Mouse (Mus musculus) Patski (cell line): ENCODE data around the gene Tead1. TPM values are rescaled to one million over a fixed set of nuclear protein-coding genes. Genes with fewer than 3 reads are reported as not detected.

Experiments used
- ATAC-seq: fragments of 100-300 bp; one replicate; pipeline ENCODE4 v1.8.0; 2021
- CTCF ChIA-PET: fragments of 350-600 bp; sonication (Branson Sonifier 250); formaldehyde crosslinking; loops from one replicate; lab custom pipeline; 2022; ENCODE audit warnings: inconsistent platforms; lab: Charles Lee
- POLR2A ChIA-PET: fragments of 350-600 bp; sonication (Branson Sonifier 250); formaldehyde crosslinking; loops from one replicate; lab custom pipeline; 2022; ENCODE audit warnings: antibody characterized with exemption, inconsistent platforms; lab: Charles Lee
- DNase-seq: peaks from one replicate; pipeline ENCODE4 v3.0.0-alpha.2; 2011; ENCODE audit warnings: low read depth, low spot score
- H3K27me3 ChIP-seq: fragments of 371-371 bp; one replicate; pipeline ENCODE4 v1.5.1; 2021
- CTCF ChIP-seq: fragments of 100-300 bp; IDR thresholded peaks from one replicate; pipeline ENCODE4 v1.5.1; 2021
- in situ Hi-C: fragments of 300-500 bp; cut with MboI; formaldehyde crosslinking; loops from 3 replicates; pipeline ENCODE4 v1.11.1; 2018; ENCODE audit warnings: low pct_unique_long_range_greater_than_20kb, mixed read lengths
- polyA plus RNA-seq: library from polyadenylated mRNA; unstranded; gene quantifications from one replicate; pipeline ENCODE4 v1.2.3, GENCODE M21; 2021

Gene Tead1
- polyA plus RNA-seq = 56.4 TPM

DNA sequence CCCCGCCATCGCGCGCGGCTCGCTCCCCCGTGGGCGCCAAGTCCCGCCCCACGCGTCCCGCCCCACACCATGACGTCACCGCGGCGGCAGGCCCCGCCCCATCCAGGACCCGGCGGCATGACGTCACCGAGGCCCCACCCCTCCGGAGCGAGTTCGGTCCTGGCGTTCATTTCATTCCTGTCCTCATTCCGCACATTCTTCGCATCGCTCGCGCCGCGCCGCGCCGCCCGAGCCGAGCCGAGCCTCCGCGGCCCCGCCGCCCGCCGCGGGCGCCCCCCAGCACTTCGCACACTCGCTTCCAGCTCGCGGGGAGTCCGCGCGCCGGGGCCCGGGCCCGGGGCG, at the start of gene Tead1:
Gene Tead1, plus strand, starts transcription at position 148 of the 342 bp plus-strand sequence.
- in situ Hi-C loops = loop anchor here (5.0 kb wide), 1 partner anchor 212 kb away; no protein-coding TSS in a partner anchor
- CTCF ChIA-PET = interaction anchor here (1.0 to 1.4 kb wide), 2 partner anchors 76 to 211 kb away, joined by 3 read pairs; no protein-coding TSS in a partner anchor
- ATAC-seq = peak; percentile 75

DNA sequence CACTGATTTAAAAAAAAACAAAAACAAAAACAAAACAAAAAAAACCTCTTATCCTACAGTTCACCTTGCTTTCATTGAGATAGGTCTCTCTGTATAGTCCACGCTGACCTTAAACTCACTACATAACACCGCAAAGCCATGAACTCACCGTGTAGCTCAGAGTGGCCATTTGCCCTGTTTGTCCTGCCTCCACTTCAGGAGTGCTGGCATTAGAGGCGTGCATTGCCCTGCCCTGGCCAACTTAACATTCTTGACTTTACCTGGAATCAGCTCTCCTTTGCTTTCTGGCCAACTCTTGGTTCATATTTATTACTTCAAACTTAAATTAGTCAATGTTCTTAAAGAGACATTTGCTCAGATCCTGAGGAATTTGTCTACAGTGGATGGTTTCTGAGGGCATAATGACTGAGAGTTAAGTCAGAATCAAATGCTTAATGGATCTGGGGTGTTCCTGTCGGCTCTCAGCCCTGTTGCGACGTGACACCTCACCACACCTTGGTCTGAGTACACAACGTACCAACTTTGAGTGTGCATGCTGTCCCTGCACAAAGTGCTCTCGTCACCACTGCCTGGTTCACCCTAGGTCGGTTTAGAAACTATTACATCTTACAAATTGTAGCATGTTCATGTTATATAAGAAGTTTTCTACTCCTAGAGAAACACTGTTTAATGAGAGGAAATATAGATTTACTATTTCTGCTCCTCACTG, 44.5 kb upstream of the Tead1 start:
- in situ Hi-C loops = no loop called here
- DNase-seq = no peak
- H3K27me3 ChIP-seq = no peaks in the 10 kb centered on the region
- TF ChIP-seq CTCF = no peak
- ATAC-seq = no peak
- CTCF ChIA-PET = no interaction called here
- POLR2A ChIA-PET = no interaction called here

More for the DNA sequence above, at the start of gene Tead1:
- peak; percentile 54 for DNase-seq
- TF ChIP-seq CTCF = no peak
- POLR2A ChIA-PET = interaction anchor here (0.6 to 2.7 kb wide), 6 partner anchors 11 to 271 kb away, joined by 3 to 7 read pairs (median 4); no protein-coding TSS in a partner anchor
- no peaks in the 10 kb centered on the region for H3K27me3 ChIP-seq

DNA sequence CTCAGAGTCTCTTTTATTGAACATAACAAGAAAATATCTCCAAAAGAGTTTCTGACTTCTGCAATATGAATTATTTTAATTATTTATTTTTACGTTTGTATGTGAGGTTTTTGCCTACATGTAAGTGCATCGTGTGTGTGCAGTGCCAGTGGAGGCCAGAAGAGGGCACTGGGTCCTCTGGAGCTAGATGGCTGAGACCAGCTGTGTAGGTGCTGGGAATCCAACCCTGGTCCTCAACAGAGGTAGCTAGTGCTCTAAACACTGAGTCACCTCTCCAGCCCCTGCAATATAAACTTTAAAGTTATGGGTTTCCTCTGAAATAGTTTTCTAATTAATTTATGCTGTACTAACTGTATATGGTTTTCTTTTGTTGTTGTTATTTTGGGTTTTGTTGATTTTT, 43.2 kb upstream of the Tead1 start:
- POLR2A ChIA-PET = no interaction called here
- in situ Hi-C loops = no loop called here
- no peak for DNase-seq

DNA sequence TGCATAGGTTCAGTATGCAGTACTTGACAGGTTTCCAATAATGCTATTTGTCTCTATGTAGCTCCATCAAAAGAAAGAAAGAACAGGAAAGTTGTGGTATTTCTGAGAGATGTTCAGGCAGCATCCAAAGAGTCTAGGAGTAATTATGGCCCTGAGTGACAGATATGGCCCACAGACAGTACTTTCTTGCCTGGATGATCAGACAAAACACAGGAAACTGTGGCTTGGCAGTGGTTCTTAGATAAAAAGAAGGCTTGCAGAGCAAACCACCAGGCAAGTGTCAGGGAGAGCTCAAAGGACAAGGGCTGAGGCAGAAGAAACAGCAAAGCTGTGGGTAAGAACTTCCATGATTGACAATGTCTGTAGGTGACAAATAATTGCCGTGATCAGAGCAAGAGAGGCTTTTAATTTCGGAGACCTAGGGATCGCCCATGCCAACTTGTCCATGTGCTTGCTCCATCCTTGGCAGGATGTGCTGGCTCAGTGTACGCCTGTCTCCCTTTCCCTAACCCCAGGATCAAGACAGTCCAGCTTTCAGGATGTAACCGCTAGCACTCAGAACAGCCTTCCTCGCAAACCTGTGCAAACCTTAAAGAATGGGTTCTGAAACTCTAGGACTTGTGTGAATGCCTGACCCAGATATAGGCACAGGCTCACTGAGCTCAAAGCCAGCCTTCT, 35.1 kb upstream of the Tead1 start:
- ChIA-PET CTCF (interaction anchor here (0.7 to 1.6 kb wide), 3 partner anchors 19 to 268 kb away, joined by 3 to 5 read pairs (median 3); no protein-coding TSS in a partner anchor), POLR2A (no interaction called here)
- ATAC-seq = no peak
- no peak for TF ChIP-seq CTCF
- DNase-seq = no peak
- in situ Hi-C loops = no loop called here
- no peaks in the 10 kb centered on the region for H3K27me3 ChIP-seq

More for the DNA sequence above, 43.2 kb upstream of the Tead1 start:
- CTCF ChIA-PET = no interaction called here
- no peaks in the 10 kb centered on the region for H3K27me3 ChIP-seq
- peak; percentile 24 for TF ChIP-seq CTCF
- ATAC-seq = no peak

DNA sequence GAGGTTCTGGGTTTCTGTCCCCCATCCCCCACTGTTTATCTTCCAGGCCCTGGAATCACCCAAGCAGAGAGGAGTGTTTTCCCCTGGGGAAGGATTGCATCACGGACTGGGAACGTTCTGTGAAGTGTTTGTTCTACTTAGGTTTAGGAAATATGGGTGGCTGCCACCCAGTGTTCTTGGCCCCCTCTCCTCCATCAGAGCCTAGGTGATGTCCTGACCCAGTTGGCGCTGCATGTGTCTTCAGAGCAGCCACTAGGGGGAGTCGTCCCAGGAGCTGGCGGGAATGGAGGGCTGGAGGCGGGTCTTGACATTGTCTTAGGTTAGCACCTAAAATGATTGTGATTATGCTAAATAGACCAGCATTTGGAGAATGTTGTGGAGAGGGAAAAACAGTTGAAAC, 34.4 kb upstream of the Tead1 start:
- in situ Hi-C loops = no loop called here
- peak; percentile 48 for TF ChIP-seq CTCF
- H3K27me3 ChIP-seq = no peaks in the 10 kb centered on the region
- DNase-seq = no peak
- ATAC-seq = no peak
- ChIA-PET POLR2A (interaction anchor here (0.7 to 0.9 kb wide), 2 partner anchors 70 to 239 kb away, joined by 3 to 4 read pairs; no protein-coding TSS in a partner anchor), CTCF (interaction anchor here (1.2 to 1.6 kb wide), 2 partner anchors 175 to 268 kb away, joined by 3 to 5 read pairs; no protein-coding TSS in a partner anchor)

DNA sequence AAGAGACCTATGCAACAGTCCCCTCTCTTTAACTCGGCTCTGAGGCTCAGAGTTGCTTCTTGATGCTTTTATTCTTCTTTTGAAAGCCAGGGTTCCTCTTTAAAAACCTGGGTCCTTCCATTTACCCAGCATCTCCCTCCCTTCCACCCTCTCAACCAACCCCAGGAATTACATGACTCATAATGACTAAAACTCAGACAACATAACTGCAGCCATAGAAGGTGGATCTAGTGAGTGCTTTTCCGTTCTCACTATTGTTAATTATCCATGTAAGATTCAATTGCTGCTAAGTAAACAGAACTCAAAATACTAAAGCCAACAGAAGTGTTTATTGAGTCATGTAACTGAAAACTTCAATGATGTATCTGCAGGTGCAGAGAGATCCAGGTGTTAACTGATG, 33.4 kb upstream of the Tead1 start:
- no peak for TF ChIP-seq CTCF
- peak; percentile 54 for ATAC-seq
- in situ Hi-C loops = no loop called here
- peak; percentile 79 for DNase-seq
- CTCF ChIA-PET = no interaction called here
- POLR2A ChIA-PET = interaction anchor here (0.9 kb wide), 1 partner anchor 69 kb away, joined by 3 read pairs; no protein-coding TSS in a partner anchor
- no peaks in the 10 kb centered on the region for H3K27me3 ChIP-seq

DNA sequence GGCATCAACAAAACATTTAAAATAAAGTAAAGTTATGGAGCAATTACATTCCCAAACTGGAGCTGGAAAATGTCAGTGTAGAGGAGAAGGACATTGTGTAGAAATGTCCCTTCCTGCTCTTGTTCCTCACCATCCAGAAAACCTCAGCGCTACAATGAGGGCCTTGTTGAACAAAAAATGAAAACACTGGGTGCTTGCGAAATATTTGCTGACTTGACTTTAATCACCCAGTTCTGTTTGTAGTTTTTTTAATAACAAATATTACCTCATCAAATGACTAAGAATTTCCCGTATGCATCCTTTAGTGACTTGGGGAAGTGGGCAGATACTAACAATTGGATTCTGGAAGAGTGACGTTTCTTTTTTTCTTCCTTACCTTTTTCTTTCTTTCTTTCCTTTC, 31.7 kb upstream of the Tead1 start:
- no peaks in the 10 kb centered on the region for H3K27me3 ChIP-seq
- in situ Hi-C loops = no loop called here
- ChIA-PET CTCF (no interaction called here), POLR2A (no interaction called here)
- no peak for TF ChIP-seq CTCF
- DNase-seq = no peak
- ATAC-seq = no peak

DNA sequence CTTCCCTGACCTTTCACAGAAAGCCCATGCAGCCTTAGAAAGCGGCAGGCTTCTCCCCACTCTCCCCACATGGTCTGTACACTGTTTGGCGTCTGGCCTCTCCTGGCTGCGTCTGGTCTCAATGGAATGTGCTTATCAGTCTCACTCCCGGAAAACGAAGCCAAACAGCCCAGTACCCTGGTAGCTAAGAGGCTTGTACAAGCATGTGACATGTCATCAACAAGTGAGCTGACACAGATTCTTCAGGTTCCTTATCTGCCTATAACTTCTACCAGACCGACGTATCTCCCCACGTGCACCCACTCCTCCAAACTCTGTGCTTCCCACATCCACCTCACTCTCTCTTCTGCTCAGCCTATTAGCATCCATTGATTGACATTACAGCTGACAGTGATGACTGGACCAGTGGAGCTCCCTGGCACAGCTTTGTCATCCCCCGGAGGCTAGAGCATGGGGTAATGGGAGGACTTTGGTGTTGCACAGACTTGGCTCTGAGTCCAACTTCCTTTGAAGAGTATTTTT, 22.9 kb upstream of the Tead1 start:
- no peaks in the 10 kb centered on the region for H3K27me3 ChIP-seq
- POLR2A ChIA-PET = no interaction called here
- ATAC-seq = no peak
- in situ Hi-C loops = no loop called here
- TF ChIP-seq CTCF = no peak
- DNase-seq = no peak
- CTCF ChIA-PET = interaction anchor here (0.9 kb wide), 1 partner anchor 211 kb away, joined by 3 read pairs; no protein-coding TSS in a partner anchor

DNA sequence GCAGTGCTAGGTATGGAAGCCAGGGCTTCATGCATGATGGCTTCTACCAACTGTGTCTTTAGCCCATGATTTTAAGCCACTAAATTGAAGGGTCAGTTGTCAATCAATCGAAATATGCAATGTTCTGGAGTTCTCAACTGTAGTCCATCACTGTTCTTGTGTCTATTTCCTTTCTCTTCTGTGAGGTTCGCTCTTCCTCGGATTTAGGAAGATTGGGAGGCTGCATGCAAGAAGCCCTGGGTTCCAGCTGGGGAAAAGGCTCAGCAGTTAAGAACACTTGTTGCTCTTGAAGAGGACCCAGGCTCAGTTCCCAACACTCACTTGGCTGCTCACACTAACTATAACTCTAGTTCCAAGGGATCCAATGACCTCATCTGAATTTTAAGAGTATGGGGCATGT, 20.2 kb upstream of the Tead1 start:
- no peak for ATAC-seq
- no peak for TF ChIP-seq CTCF
- no peaks in the 10 kb centered on the region for H3K27me3 ChIP-seq
- DNase-seq = no peak
- in situ Hi-C loops = no loop called here
- ChIA-PET POLR2A (no interaction called here), CTCF (no interaction called here)

DNA sequence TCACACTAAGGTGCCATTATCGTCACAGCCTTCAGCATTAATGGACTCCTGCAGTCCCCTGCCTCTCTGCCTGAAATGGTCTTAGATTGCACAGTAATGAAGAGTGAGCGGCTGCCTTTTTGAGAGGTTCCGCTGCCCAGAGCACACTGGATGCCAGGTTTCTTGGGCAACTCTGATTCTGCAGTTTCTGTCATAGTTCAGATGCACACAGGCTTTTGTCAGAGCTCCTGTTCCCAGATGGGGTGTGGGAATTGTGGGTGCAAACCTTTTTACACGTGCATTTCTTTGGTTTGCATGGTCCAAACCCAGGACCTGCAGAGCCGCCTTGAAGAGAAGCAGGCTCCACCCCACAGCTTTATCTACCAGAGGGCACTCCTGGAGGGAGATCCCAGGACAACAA, 19.3 kb upstream of the Tead1 start:
- TF ChIP-seq CTCF = no peak
- POLR2A ChIA-PET = no interaction called here
- no peak for ATAC-seq
- CTCF ChIA-PET = no interaction called here
- H3K27me3 ChIP-seq = no peaks in the 10 kb centered on the region
- in situ Hi-C loops = no loop called here
- DNase-seq = no peak
